Mouse (Mus musculus): ENCODE measurements at regions not wholly inside any gene's neighbourhood (a gene's known extent, or its start where the extent isn't known, plus 50 kb on each side); places are given as distances from the start of the nearest gene placed in this dataset.

DNA sequence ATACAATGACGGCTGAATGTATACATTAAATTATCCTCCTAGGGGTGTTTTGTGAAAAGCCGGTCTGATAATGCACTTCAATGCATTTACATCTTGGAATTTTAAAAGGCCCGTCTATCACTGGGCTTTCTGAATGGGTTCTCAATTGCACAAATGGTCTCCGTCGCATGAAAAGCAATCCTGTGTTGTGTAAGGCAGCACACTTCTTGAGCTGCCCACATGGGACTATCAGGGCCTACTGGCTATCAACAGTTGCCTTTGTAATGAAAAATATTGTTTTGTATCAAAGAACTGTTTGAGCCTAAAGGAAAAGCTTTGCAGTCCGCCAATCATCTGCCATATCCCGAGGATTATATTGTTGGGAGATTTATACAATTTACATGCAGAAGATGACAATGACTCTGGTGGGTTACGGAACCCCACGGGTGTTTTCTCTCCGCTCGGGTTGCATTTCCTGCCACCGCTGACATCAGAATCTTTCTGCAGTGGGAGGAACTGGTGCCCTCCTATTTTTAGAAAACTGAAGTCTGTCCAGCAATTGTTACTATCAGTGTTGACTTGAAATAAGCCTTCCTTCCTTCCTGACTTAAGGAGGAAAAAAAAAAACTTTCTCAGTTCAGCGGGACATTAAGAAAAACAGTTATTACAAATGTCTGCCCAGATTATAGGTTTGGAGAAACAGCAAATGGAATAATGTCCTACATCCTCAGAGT lies 118.7 kb downstream of the Tmem26 start:
- Histone ChIP-seq H3K27ac (ENCODE audit: control insufficient read depth, insufficient read depth, low read depth, low read length, poor library complexity) (no peak overlapping the region), H3K4me1 (ENCODE audit: control insufficient read depth, insufficient read depth, low read length) (peaks cover 2% of the 10 kb centered on the region; the same call in 1 of the 2 replicates), H3K4me3 (replicated peaks; ENCODE audit: control insufficient read depth, low read depth, low read length) (no peak overlapping the region)
- TF ChIP-seq POLR2A (IDR thresholded peaks at IDR 0.05; ENCODE audit: borderline replicate concordance, control insufficient read depth, low read depth, low read length) (no peak), CTCF (IDR thresholded peaks at IDR 0.05; ENCODE audit: control insufficient read depth, insufficient read depth, low read length) (no peak)
- WGBS = 11% methylated on average over 13 of the region's 13 CpGs

DNA sequence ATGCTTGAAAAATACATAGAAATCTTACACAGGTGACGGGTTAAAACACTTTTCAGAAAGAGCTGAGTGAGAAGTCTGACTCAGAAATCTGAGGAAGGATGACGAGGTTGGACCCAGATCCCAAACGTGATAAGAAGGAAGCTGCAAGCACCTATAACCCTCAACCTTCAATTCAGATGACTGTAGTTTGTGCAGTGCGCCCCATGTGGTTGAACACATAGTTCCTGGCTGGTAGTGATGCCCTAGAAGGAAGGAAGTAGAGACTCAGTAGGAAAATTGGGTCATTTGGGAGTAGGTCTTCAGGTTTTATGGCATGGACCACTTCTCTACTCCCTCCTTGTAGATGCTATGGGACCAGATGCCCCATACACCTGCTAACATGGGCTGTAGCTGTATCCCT lies 120.6 kb downstream of the Tmem26 start:
- TF ChIP-seq POLR2A (IDR thresholded peaks at IDR 0.05; ENCODE audit: borderline replicate concordance, control insufficient read depth, low read depth, low read length) (no peak), CTCF (IDR thresholded peaks at IDR 0.05; ENCODE audit: control insufficient read depth, insufficient read depth, low read length) (no peak)
- Histone ChIP-seq H3K4me3 (replicated peaks; ENCODE audit: control insufficient read depth, low read depth, low read length) (no peak overlapping the region), H3K27ac (ENCODE audit: control insufficient read depth, insufficient read depth, low read depth, low read length, poor library complexity) (no peak overlapping the region), H3K4me1 (ENCODE audit: control insufficient read depth, insufficient read depth, low read length) (peaks cover 2% of the 10 kb centered on the region; the same call in 1 of the 2 replicates)
- WGBS = 35% methylated on average over 4 of the region's 4 CpGs

DNA sequence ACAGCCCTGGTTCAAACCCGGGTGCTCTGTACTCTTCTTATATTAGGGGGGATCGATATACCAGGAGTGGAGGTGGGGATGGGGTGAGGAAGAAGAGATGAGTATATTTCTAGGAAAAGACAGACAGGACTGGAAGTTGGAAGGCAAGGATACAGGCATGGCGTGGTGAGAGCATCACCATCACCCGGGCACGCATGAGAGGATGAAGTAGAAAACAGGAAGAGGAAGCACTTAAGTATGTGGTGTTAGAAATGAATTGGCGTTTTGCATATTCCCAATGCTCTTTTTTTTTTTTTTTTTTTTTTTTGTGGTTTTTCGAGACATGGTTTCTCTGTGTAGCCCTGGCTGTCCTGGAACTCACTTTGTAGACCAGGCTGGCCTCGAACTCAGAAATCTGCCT lies 121.2 kb downstream of the Tmem26 start:
- 36% methylated on average over 8 of the region's 8 CpGs for WGBS
- no peak for TF ChIP-seq CTCF (IDR thresholded peaks at IDR 0.05; ENCODE audit: control insufficient read depth, insufficient read depth, low read length)
- no peak for TF ChIP-seq POLR2A (IDR thresholded peaks at IDR 0.05; ENCODE audit: borderline replicate concordance, control insufficient read depth, low read depth, low read length)
- Histone ChIP-seq H3K27ac (ENCODE audit: control insufficient read depth, insufficient read depth, low read depth, low read length, poor library complexity) (no peak overlapping the region), H3K4me1 (ENCODE audit: control insufficient read depth, insufficient read depth, low read length) (peaks cover 2% of the 10 kb centered on the region; the same call in 1 of the 2 replicates), H3K4me3 (replicated peaks; ENCODE audit: control insufficient read depth, low read depth, low read length) (no peak overlapping the region)

DNA sequence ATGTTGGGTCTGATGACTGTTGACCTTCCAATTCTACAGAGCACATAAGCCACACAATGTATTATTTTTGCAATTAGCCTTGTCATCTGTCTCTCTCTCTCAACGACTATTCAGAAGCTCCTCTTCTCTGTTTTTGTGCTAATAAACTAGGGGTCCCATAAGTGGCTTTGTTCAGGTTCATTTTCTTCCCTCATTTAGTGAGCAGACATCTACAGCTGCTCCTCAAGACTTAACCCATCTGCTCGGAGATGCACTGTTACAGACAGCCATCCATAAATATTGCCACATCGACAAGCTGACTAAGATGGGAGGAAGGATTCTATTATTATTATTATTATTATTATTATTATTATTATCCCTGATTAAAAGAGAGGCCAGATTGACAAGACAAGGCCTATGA lies 127.7 kb downstream of the Tmem26 start:
- Histone ChIP-seq H3K4me1 (ENCODE audit: control insufficient read depth, insufficient read depth, low read length) (no peaks in the 10 kb centered on the region), H3K4me3 (replicated peaks; ENCODE audit: control insufficient read depth, low read depth, low read length) (no peak overlapping the region), H3K27ac (ENCODE audit: control insufficient read depth, insufficient read depth, low read depth, low read length, poor library complexity) (no peak overlapping the region)
- 76% methylated on average over 3 of the region's 3 CpGs for WGBS
- TF ChIP-seq POLR2A (IDR thresholded peaks at IDR 0.05; ENCODE audit: borderline replicate concordance, control insufficient read depth, low read depth, low read length) = no peak
- TF ChIP-seq CTCF (IDR thresholded peaks at IDR 0.05; ENCODE audit: control insufficient read depth, insufficient read depth, low read length) = no peak

DNA sequence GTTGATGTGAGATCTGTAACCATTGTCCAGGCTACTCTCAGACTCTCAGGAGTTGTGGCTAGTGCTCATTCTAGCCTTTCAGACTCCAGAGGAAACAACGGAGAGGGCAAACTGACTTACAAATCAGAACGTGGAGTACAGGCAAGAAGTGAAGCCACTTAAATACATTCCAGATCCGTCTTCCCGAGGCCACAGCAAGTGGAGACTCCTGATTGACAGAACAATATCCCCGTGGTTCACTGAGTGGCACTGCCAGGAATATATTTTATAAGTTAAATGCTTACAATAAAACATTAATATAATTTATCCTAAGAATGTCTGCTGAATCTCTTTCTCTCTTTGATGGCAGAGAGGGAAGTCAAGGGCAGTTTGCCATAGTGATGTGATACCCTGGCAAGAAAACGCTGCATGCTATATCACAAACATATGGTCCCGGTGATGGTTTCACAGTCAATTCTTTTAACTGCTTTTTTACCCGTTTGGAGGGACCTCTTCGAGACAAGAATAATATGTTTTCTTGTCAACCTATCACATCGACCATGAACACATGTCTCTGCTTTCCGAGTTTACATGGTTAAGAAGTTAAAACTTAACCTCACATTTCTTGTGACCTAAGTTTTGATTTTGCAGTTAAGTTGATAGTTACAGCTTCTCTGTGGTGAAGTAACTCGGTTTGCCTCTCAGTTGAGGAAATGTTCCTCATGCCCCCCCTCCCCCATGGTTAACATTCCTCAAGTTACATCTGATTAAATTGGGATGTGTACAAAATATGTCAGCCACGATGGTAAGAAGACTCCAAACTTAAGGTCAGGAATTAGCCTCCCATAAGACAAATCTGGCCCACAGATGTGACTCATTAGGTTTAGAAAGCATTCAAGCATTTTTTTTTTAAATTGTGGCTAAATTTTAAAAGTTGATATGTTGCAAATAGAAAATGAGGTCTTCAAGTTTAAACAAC lies 132.8 kb downstream of the Tmem26 start:
- Histone ChIP-seq H3K27ac (ENCODE audit: control insufficient read depth, insufficient read depth, low read depth, low read length, poor library complexity) (no peak overlapping the region), H3K4me1 (ENCODE audit: control insufficient read depth, insufficient read depth, low read length) (no peaks in the 10 kb centered on the region), H3K4me3 (replicated peaks; ENCODE audit: control insufficient read depth, low read depth, low read length) (no peak overlapping the region)
- WGBS = 75% methylated on average over 13 of the region's 13 CpGs
- TF ChIP-seq CTCF (IDR thresholded peaks at IDR 0.05; ENCODE audit: control insufficient read depth, insufficient read depth, low read length) = no peak

DNA sequence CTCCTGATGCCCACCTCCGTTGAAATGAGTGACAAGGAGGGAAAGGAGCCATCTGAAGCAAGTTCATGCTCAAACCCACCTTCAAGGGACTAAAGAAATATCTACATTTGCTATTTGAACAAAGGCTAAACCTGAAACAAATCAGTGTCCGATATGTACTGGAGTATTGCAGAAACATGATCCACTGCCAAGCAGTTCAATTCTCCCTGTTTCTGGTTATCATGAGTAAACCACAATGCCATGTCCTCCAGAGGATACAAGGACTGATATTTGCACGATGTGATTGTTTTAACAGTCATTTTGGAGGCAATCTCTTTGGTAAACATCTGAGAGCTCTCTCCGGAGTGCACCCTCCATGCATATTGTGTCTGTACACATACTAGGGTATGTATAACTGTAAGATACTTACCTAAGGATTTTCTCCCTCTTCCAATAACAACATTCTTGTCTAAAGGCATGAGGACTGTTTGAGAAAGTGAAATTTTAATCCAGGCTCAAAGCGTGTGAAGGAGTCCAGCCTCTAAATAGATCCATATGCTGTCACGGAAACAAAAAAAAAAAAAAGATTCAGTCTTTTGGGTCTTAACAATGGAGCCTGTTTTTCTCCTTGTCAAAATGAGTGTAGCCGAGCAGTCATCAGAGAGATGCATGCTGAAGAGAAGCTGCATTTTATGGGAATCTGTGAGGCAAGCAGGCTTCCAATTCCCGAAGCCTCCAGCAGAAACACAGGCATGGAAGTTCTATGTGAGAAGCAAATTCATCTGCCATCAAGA lies 141.3 kb downstream of the Tmem26 start:
- TF ChIP-seq CTCF (IDR thresholded peaks at IDR 0.05; ENCODE audit: control insufficient read depth, insufficient read depth, low read length) = no peak
- TF ChIP-seq POLR2A (IDR thresholded peaks at IDR 0.05; ENCODE audit: borderline replicate concordance, control insufficient read depth, low read depth, low read length) = no peak
- Histone ChIP-seq H3K4me3 (replicated peaks; ENCODE audit: control insufficient read depth, low read depth, low read length) (no peak overlapping the region), H3K27ac (ENCODE audit: control insufficient read depth, insufficient read depth, low read depth, low read length, poor library complexity) (no peak overlapping the region), H3K4me1 (ENCODE audit: control insufficient read depth, insufficient read depth, low read length) (no peaks in the 10 kb centered on the region)
- WGBS = 78% methylated on average over 8 of the region's 8 CpGs

DNA sequence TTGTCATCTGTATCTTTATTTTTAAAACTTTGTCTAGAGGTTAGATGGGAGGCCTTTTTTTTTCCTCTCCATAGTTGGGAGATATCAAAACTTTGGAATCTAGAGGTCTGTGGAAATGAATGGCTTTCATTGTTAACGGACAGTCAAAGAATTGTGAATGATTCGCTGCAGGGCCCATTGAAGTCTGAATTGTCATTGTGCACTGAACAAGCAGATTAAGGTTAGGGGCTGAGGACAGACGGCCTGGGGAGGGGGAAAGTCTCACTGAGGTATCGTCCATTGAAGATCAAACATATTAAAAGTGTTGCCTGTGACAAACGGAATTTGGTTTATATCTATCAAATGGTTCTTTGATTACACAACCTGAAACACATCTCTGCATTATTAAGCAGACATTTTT lies 142.3 kb downstream of the Tmem26 start:
- H3K4me3 ChIP-seq (replicated peaks; ENCODE audit: control insufficient read depth, low read depth, low read length) = no peak overlapping the region
- no peaks in the 10 kb centered on the region for H3K4me1 ChIP-seq (ENCODE audit: control insufficient read depth, insufficient read depth, low read length)
- TF ChIP-seq POLR2A (IDR thresholded peaks at IDR 0.05; ENCODE audit: borderline replicate concordance, control insufficient read depth, low read depth, low read length) = no peak
- TF ChIP-seq CTCF (IDR thresholded peaks at IDR 0.05; ENCODE audit: control insufficient read depth, insufficient read depth, low read length) = no peak
- WGBS = 83% methylated on average over 5 of the region's 5 CpGs
- H3K27ac ChIP-seq (ENCODE audit: control insufficient read depth, insufficient read depth, low read depth, low read length, poor library complexity) = no peak overlapping the region

DNA sequence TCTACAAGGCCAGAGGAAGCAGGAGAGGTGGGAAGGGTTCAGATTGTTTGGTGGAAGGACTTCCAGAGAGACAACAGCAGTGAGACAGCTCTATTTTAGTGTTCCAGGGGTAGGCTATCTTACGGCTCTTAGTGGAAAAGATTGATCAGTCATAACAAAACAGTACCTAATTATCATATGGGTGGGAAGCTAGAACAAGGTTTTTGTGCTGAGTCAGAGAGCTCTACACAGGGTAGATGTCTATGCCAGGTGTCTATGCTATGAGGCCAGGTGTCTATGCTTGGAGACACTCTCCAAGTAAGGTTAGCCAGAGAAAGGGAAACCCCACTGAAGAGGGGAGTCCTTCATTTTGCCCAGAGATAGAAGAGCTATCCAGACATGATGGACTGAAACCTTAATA lies 143.9 kb downstream of the Tmem26 start:
- no peak overlapping the region for H3K27ac ChIP-seq (ENCODE audit: control insufficient read depth, insufficient read depth, low read depth, low read length, poor library complexity)
- H3K4me3 ChIP-seq (replicated peaks; ENCODE audit: control insufficient read depth, low read depth, low read length) = no peak overlapping the region
- no peaks in the 10 kb centered on the region for H3K4me1 ChIP-seq (ENCODE audit: control insufficient read depth, insufficient read depth, low read length)
- no peak for TF ChIP-seq POLR2A (IDR thresholded peaks at IDR 0.05; ENCODE audit: borderline replicate concordance, control insufficient read depth, low read depth, low read length)
- TF ChIP-seq CTCF (IDR thresholded peaks at IDR 0.05; ENCODE audit: control insufficient read depth, insufficient read depth, low read length) = no peak
- 82% methylated on average over 1 of the region's 1 CpGs for WGBS

Data from bone marrow, adult 2 months (tissue).